Mouse (Mus musculus): Measurements from ENCODE around the gene Gm36210. TPM values are rescaled to one million over a fixed set of nuclear protein-coding genes. Genes with fewer than 3 reads are reported as not detected.
A peak's percentile ranks its signal among the peaks of the same experiment; 100 is the strongest.

The Gm36210 gene
- total and polyA plus RNA-seq, 3 experiments: 0.18 to 0.29 TPM; not detected in 1

DNA sequence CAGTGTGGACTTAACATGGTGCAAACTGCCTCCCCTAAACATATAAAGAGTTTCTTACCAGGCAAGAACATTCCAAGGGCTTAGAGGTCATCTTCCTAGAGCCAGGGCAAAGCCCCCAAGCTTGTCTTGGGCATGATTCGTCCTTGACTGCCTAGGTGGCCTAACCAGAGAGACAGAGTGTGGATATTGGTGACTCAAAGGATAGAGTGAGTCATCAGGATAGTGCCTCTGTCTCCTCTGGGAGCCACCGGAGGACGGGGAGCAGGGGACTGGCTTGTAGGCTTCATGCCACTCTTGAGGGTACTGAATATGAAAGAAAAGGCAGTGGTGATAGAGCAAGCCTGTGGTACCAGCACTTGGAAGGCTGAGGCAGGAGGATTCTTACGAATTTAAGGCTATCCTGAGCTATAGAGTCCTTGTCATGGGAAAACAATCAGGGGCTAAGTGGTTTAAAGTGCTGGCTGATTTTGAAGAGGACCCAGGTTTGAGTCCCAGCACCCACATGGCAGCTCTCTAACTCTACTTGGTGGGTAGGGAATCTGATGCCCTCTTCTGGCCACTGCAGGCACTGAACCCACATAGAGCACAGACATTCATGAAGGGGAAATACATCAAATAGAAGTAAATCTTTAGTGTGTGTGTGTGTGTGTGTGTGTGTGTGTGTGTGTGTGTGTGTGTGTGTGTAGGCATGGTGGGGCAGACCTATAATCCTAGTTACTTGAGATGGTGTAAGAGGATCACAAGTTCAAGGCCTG lies 28.0 kb upstream of the Gm36210 start:
- Histone ChIP-seq H3K79me2 (replicated peaks; ENCODE audit: control insufficient read depth, insufficient read depth, low read length) (no peaks in the 10 kb centered on the region), H3K4me3 (no peak overlapping the region), H3K36me3 (ENCODE audit: control insufficient read depth, insufficient read depth, low read length) (no peaks in the 10 kb centered on the region), H3K9ac (ENCODE audit: low read depth, low read length) (no peak overlapping the region), H3K27me3 (ENCODE audit: control insufficient read depth, insufficient read depth, low read length) (no peaks in the 10 kb centered on the region), H3K27ac (no peak overlapping the region), H3K4me1 (ENCODE audit: control insufficient read depth, insufficient read depth, low read length) (no peaks in the 10 kb centered on the region)
- DNase-seq: no peak
- WGBS: 71% methylated on average over 4 of the region's 4 CpGs
- intact Hi-C loops (cut with DNase I): loop anchor here (10.0 kb wide), 1 partner anchor 310 kb away; no protein-coding TSS in a partner anchor
- no peak for TF ChIP-seq POLR2A (IDR thresholded peaks at IDR 0.05; ENCODE audit: insufficient read depth, low read depth, low read length)
- peak; percentile 30; the same call in 1 of the 2 replicates for TF ChIP-seq CTCF (IDR thresholded peaks at IDR 0.05)

DNA sequence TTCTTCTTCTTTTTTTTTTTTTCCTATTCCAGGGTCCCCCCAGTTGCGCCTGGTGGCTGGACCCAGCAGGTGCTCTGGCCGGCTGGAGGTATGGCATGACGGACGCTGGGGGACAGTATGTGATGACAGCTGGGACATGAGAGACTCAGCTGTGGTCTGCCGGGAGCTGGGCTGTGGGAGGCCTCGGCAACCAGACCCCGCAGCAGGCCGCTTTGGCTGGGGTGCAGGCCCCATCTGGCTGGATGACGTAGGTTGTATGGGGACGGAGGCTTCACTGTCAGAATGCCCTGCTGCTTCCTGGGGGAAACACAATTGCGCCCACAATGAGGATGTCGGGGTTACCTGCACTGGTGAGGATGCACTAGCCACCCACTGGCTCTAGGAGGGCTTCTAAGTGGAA lies 26.8 kb upstream of the Gm36210 start:
- no peaks in the 10 kb centered on the region for H3K27me3 ChIP-seq (ENCODE audit: control insufficient read depth, insufficient read depth, low read length)
- no peak overlapping the region for H3K9ac ChIP-seq (ENCODE audit: low read depth, low read length)
- 65% methylated on average over 12 of the region's 12 CpGs for WGBS
- no peaks in the 10 kb centered on the region for H3K4me1 ChIP-seq (ENCODE audit: control insufficient read depth, insufficient read depth, low read length)
- no peak overlapping the region for H3K27ac ChIP-seq
- TF ChIP-seq EP300 (IDR thresholded peaks at IDR 0.05; ENCODE audit: insufficient read depth, low read depth, low read length) (no peak), POLR2A (IDR thresholded peaks at IDR 0.05; ENCODE audit: insufficient read depth, low read depth, low read length) (no peak), CTCF (IDR thresholded peaks at IDR 0.05) (no peak)
- no peak for DNase-seq
- H3K4me3 ChIP-seq: no peak overlapping the region
- intact Hi-C loops (cut with DNase I): loop anchor here (10.0 kb wide), 1 partner anchor 308 kb away; no protein-coding TSS in a partner anchor
- H3K79me2 ChIP-seq (replicated peaks; ENCODE audit: control insufficient read depth, insufficient read depth, low read length): no peaks in the 10 kb centered on the region
- no peaks in the 10 kb centered on the region for H3K36me3 ChIP-seq (ENCODE audit: control insufficient read depth, insufficient read depth, low read length)

DNA sequence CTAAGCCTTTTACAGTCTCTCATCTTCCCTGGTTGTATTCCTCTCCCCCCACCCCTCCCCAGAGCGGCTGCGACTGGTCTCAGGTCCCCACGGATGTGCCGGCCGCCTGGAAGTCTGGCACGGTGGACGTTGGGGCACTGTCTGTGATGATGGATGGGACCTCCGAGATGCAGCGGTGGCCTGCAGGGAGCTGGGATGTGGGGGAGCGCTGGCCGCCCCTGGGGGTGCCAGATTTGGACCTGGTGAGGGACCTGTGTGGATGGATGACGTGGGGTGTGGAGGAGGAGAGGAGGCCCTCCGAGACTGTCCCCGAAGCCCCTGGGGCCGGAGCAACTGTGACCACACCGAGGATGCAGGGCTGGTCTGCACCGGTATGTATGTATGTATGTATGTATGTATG lies 22.0 kb upstream of the Gm36210 start:
- no peak overlapping the region for H3K9ac ChIP-seq (ENCODE audit: low read depth, low read length)
- no peak for DNase-seq
- 80% methylated on average over 17 of the region's 17 CpGs for WGBS
- peaks cover 9% of the 10 kb centered on the region for H3K4me1 ChIP-seq (ENCODE audit: control insufficient read depth, insufficient read depth, low read length)
- H3K4me3 ChIP-seq: no peak overlapping the region
- TF ChIP-seq POLR2A (IDR thresholded peaks at IDR 0.05; ENCODE audit: insufficient read depth, low read depth, low read length) (no peak), EP300 (IDR thresholded peaks at IDR 0.05; ENCODE audit: insufficient read depth, low read depth, low read length) (no peak), CTCF (IDR thresholded peaks at IDR 0.05) (no peak)
- no peak overlapping the region for H3K27ac ChIP-seq
- no peaks in the 10 kb centered on the region for H3K79me2 ChIP-seq (replicated peaks; ENCODE audit: control insufficient read depth, insufficient read depth, low read length)
- H3K36me3 ChIP-seq (ENCODE audit: control insufficient read depth, insufficient read depth, low read length): no peaks in the 10 kb centered on the region
- no peaks in the 10 kb centered on the region for H3K27me3 ChIP-seq (ENCODE audit: control insufficient read depth, insufficient read depth, low read length)
- intact Hi-C loops (cut with DNase I): no loop called here

DNA sequence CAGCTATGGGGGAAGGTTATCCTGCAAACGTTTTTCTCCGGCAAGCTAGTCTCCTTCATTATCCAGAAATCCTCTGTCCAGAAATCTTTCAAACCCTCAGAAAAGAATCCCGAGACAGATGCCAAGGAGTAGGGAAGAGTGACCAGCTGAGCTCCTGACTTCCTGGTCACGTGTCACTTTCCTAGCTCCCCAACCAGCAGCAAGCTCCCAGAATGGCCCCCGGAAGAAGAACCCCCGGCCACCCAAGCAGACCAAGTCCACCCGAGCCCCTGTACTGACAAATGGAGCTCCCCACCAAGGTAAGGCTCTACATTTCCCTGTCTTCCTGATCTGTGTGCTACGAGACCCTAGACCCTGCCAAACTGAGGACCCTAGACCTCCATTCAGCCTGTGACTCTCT lies 21.4 kb upstream of the Gm36210 start:
- Histone ChIP-seq H3K4me3 (no peak overlapping the region), H3K4me1 (ENCODE audit: control insufficient read depth, insufficient read depth, low read length) (peaks cover 13% of the 10 kb centered on the region), H3K27ac (no peak overlapping the region; the same call in 1 of the 2 replicates), H3K79me2 (replicated peaks; ENCODE audit: control insufficient read depth, insufficient read depth, low read length) (no peaks in the 10 kb centered on the region), H3K9ac (ENCODE audit: low read depth, low read length) (no peak overlapping the region), H3K36me3 (ENCODE audit: control insufficient read depth, insufficient read depth, low read length) (no peaks in the 10 kb centered on the region), H3K27me3 (ENCODE audit: control insufficient read depth, insufficient read depth, low read length) (no peaks in the 10 kb centered on the region)
- intact Hi-C loops (cut with DNase I): no loop called here
- DNase-seq: no peak
- TF ChIP-seq POLR2A (IDR thresholded peaks at IDR 0.05; ENCODE audit: insufficient read depth, low read depth, low read length) (no peak), EP300 (IDR thresholded peaks at IDR 0.05; ENCODE audit: insufficient read depth, low read depth, low read length) (no peak), CTCF (IDR thresholded peaks at IDR 0.05) (no peak)
- 63% methylated on average over 8 of the region's 8 CpGs for WGBS

DNA sequence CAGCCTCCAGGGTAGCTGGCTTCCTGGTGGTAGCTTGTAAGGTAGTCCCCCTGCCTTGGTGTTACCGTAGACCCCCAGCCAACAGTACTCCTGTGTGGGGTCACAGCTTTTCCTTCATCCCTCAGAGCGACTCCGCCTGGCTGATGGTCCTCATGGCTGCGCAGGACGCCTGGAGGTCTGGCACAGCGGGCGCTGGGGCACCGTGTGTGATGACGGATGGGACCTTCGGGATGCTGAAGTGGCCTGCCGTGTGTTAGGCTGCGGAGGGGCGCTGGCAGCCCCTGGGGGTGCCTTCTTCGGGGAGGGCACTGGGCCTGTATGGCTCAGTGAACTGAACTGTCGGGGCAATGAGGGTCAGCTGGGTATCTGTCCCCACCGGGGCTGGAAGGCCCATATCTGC lies 20.5 kb upstream of the Gm36210 start:
- Histone ChIP-seq H3K36me3 (ENCODE audit: control insufficient read depth, insufficient read depth, low read length) (no peaks in the 10 kb centered on the region), H3K27ac (no peak overlapping the region; the same call in 1 of the 2 replicates), H3K9ac (ENCODE audit: low read depth, low read length) (no peak overlapping the region), H3K27me3 (ENCODE audit: control insufficient read depth, insufficient read depth, low read length) (no peaks in the 10 kb centered on the region), H3K4me3 (no peak overlapping the region), H3K79me2 (replicated peaks; ENCODE audit: control insufficient read depth, insufficient read depth, low read length) (no peaks in the 10 kb centered on the region), H3K4me1 (ENCODE audit: control insufficient read depth, insufficient read depth, low read length) (peaks cover 15% of the 10 kb centered on the region)
- TF ChIP-seq CTCF (IDR thresholded peaks at IDR 0.05) (no peak), POLR2A (IDR thresholded peaks at IDR 0.05; ENCODE audit: insufficient read depth, low read depth, low read length) (no peak), EP300 (IDR thresholded peaks at IDR 0.05; ENCODE audit: insufficient read depth, low read depth, low read length) (no peak)
- intact Hi-C loops (cut with DNase I): no loop called here
- 80% methylated on average over 16 of the region's 16 CpGs for WGBS
- DNase-seq: no peak
